Mouse (Mus musculus): ENCODE results near the gene Gm10491.

Gene Gm10491

GRCm38 (mm10) chrX:7898880-7899874 lies 8.5 kb downstream of the Gm10491 start, which contains the start of the genes Pqbp1 and Timm17b:
TSS of gene Pqbp1 (minus strand) at chrX:7899269.
TSS of gene Timm17b (plus strand) at chrX:7899357.
- in situ Hi-C loops (cut with MboI; ENCODE audit: low pct_unique_long_range_greater_than_20kb in 1 of 2, low sequenced_read_pairs in 2 of 2, unreplicated experiment in 1 of 2), result no loop called here

DNA sequence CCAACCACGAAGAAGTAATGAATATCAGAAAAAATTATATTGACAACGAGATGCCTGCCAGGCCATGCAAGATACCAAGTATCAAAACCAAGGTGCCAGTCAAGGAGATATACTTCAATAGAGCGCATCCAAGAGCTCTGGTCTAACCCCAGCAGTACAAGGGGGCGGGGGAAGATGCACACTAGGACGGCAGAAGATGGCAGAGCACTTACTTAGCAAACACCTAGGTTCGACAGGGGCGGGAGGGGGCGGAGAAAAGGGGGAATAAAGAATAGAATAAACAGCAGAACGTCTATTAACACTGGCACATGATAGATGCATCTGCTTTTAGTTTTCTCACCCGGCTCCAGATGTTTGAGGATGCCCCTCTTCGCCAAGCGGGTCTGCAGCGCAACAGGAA lies 9.4 kb downstream of the Gm10491 start:
- in situ Hi-C loops (cut with MboI; ENCODE audit: low pct_unique_long_range_greater_than_20kb in 1 of 2, low sequenced_read_pairs in 2 of 2, unreplicated experiment in 1 of 2), result no loop called here

- in situ Hi-C loops (cut with MboI; ENCODE audit: low pct_unique_long_range_greater_than_20kb in 1 of 2, low sequenced_read_pairs in 2 of 2, unreplicated experiment in 1 of 2), result no loop called here
These were observed 23.6 kb downstream of the Gm10491 start, which contains the start of gene Slc35a2 for GRCm38 (mm10) chrX:7883841-7884567. TSS of gene Slc35a2 (plus strand) at chrX:7884028.

DNA sequence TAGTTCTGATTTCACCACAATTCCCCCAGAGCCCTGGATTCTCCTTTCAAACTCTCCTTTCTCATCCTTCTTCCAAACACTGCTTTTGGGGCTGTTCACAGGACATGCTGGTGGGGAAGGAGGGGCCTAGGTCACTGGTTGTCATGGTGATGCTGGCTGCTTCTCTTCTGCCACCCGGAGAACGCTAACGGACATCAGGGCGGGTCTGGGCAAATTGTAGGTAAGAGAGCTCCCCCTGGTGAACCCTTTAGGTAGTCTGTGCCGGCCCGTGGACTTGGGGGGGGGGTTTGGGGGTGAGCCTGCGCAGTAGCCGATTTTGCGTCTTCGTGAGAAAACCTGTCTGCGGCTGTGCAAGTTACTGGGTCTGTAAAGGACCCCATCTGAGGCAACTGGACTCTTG lies 27.8 kb downstream of the Gm10491 start:
- in situ Hi-C loops (cut with MboI; ENCODE audit: low pct_unique_long_range_greater_than_20kb in 1 of 2, low sequenced_read_pairs in 2 of 2, unreplicated experiment in 1 of 2), result no loop called here

- in situ Hi-C loops (cut with MboI; ENCODE audit: low pct_unique_long_range_greater_than_20kb in 1 of 2, low sequenced_read_pairs in 2 of 2, unreplicated experiment in 1 of 2), result no loop called here
These were observed 29.1 kb downstream of the Gm10491 start for GRCm38 (mm10) chrX:7878495-7878894.

GRCm38 (mm10) chrX:7878007-7878419 lies 29.6 kb downstream of the Gm10491 start, which contains the start of gene Pim2:
TSS of gene Pim2 (plus strand) at chrX:7878262.
- in situ Hi-C loops (cut with MboI; ENCODE audit: low pct_unique_long_range_greater_than_20kb in 1 of 2, low sequenced_read_pairs in 2 of 2, unreplicated experiment in 1 of 2), result no loop called here

- in situ Hi-C loops (cut with MboI; ENCODE audit: low pct_unique_long_range_greater_than_20kb in 1 of 2, low sequenced_read_pairs in 2 of 2, unreplicated experiment in 1 of 2), result no loop called here
These were observed 37.8 kb downstream of the Gm10491 start for GRCm38 (mm10) chrX:7869826-7870225.

DNA sequence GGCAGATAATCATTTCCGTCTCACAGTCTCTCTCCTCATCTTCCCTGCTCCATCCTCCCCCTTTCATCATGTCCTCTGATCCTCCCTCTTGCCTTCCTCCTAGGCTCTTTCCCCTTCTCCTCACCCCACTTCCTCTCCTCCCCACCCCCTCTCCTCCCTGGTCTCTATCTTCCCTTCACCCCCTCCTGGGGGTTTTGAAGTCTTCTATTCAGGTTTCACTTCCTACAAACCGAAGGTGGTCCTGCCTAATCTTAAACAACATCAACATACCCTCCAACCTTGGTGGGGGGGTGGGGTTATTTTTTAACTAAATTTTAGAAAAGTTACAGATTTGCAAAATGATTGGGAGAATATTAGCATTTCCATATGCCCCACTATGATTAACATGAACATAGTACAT lies 39.1 kb downstream of the Gm10491 start:
- in situ Hi-C loops (cut with MboI; ENCODE audit: low pct_unique_long_range_greater_than_20kb in 1 of 2, low sequenced_read_pairs in 2 of 2, unreplicated experiment in 1 of 2), result no loop called here

GRCm38 (mm10) chrX:7867141-7867540 lies 40.5 kb downstream of the Gm10491 start:
- in situ Hi-C loops (cut with MboI; ENCODE audit: low pct_unique_long_range_greater_than_20kb in 1 of 2, low sequenced_read_pairs in 2 of 2, unreplicated experiment in 1 of 2), result no loop called here

DNA sequence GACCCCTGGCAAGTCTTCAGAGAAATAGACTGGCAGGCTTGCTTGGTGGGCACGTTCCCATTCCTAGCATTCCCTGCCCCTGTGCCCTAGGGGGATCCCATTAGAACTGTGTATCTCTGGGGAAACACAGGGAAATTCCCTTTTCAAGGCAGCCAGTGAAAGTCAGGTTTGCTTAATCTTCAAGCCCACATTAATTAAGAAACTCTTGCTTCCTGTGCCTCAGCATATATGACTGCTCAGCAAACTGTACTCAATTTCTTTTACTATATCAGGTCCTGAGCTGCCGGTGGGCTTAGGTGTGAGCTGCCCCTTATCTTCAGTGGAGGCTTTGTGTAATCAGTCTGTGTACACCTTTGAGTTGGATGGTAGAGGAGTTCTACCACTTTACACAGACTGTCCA lies 41.8 kb downstream of the Gm10491 start:
- in situ Hi-C loops (cut with MboI; ENCODE audit: low pct_unique_long_range_greater_than_20kb in 1 of 2, low sequenced_read_pairs in 2 of 2, unreplicated experiment in 1 of 2), result no loop called here

GRCm38 (mm10) chrX:7865343-7865742 lies 42.3 kb downstream of the Gm10491 start:
- in situ Hi-C loops (cut with MboI; ENCODE audit: low pct_unique_long_range_greater_than_20kb in 1 of 2, low sequenced_read_pairs in 2 of 2, unreplicated experiment in 1 of 2), result no loop called here

DNA sequence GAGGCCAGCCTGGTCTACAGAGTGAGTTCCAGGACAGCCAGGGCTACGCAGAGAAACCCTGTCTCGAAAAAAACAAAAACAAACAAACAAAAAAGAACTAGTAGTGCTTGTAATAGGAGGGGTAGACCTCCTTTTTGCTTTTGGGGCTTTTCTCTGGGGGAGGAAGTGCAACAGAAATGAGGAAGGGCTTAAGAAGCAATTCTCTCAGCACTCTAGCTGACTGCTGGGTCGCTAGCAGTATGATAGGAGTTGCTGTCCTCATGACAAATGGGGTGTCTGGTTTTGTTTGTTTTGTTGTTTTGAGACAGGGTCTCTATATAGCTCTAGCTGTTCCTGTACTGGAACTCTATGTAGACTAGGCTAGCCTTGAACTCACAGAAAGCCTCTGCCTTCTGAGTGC lies 43.1 kb downstream of the Gm10491 start:
- in situ Hi-C loops (cut with MboI; ENCODE audit: low pct_unique_long_range_greater_than_20kb in 1 of 2, low sequenced_read_pairs in 2 of 2, unreplicated experiment in 1 of 2), result no loop called here

DNA sequence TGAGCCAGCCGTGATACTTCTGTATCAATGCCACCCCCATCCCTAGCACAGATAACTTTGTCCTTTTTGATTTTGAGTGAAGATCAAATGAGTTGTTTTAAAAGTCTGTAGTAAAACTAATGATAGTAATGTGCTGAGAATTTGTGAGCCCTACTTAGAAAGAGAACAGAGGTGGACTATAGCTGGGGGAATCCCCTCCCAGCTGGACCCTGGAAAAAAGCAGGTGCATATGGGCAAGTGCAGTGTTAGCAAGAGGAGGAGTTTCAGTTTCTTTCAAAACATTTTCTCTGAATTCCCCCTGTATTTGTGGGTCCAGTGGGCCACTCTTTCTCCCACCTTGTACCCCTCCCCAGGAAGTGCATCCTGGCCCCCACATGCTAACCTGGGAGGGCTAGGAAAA lies 44.5 kb downstream of the Gm10491 start:
- in situ Hi-C loops (cut with MboI; ENCODE audit: low pct_unique_long_range_greater_than_20kb in 1 of 2, low sequenced_read_pairs in 2 of 2, unreplicated experiment in 1 of 2), result no loop called here

GRCm38 (mm10) chrX:7859191-7859753 lies 48.4 kb downstream of the Gm10491 start:
- in situ Hi-C loops (cut with MboI; ENCODE audit: low pct_unique_long_range_greater_than_20kb in 1 of 2, low sequenced_read_pairs in 2 of 2, unreplicated experiment in 1 of 2), result no loop called here

Data from mouse embryonic stem cell (cell line).